Mouse (Mus musculus) lung, adult 2 months (tissue): ENCODE measurements at regions not wholly inside any gene's neighbourhood (a gene's known extent, or its start where the extent isn't known, plus 50 kb on each side); places are given as distances from the start of the nearest gene placed in this dataset.

ENCODE experiments used
- CTCF ChIP-seq: fragments of 200-500 bp; IDR thresholded peaks from 2 replicates; pipeline ENCODE4 v1.5.1; 2011; ENCODE audit warnings: mild to moderate bottlenecking, low read length, control low read depth; ENCODE audit not compliant: insufficient read depth
- POLR2A ChIP-seq: fragments of 200-500 bp; IDR thresholded peaks from 2 replicates; pipeline ENCODE4 v1.6.1; 2011; ENCODE audit warnings: low read depth, mild to moderate bottlenecking, control low read depth, low read length, borderline replicate concordance; ENCODE audit errors: extremely low read depth

GRCm38 (mm10) chr14:46454500-46454899 is 64.0 kb upstream of the Bmp4 start:
- no peak for TF ChIP-seq CTCF
- TF ChIP-seq POLR2A = no peak
